Mouse (Mus musculus) left cerebral cortex, adult 2 months (tissue): Measurements from ENCODE around the gene Sh3pxd2b. TPM values are rescaled to one million over a fixed set of nuclear protein-coding genes. Genes with fewer than 3 reads are reported as not detected.
A peak's percentile ranks its signal among the peaks of the same experiment; 100 is the strongest.
"Not testable (repeated sequence)": the region's sequence is repeated elsewhere in the genome, so short reads cannot be mapped to it uniquely, and the experiment has no call there.

Source experiments
- DNase-seq, 2 experiments: peaks; one replicate each; pipeline ENCODE4 v3.0.0; 2021 to 2022; ENCODE audit warnings: low spot score in 2 of 2, mixed read lengths in 1 of 2; ENCODE audit errors: extremely low spot score in 1 of 2
- H3K27ac ChIP-seq: fragments of 200-600 bp; 2 replicates; pipeline ENCODE4 v1.8.1; 2022
- H3K4me3 ChIP-seq: fragments of 200-600 bp; 2 replicates; pipeline ENCODE4 v1.8.1; 2022
- CTCF ChIP-seq: fragments of 200-600 bp; IDR thresholded peaks from 2 replicates; pipeline ENCODE4 v1.8.1; 2022; ENCODE audit warnings: antibody characterized with exemption, mild to moderate bottlenecking, moderate library complexity
- intact Hi-C: fragments of 180-260 bp; cut with DNase I; formaldehyde crosslinking; loops from one replicate; pipeline ENCODE4 v1.15.1; 2025
- long read RNA-seq, 2 experiments: library from polyadenylated mRNA; stranded (forward); transcript quantifications; one replicate each; pipeline ENCODE4 v2.0.0; 2021; ENCODE audit warnings: borderline mapping rate in 2 of 2
- total RNA-seq, 2 experiments: library from RNA; stranded (reverse); gene quantifications; 2 replicates each; pipeline ENCODE4 v1.2.3; 2021

The Sh3pxd2b gene
- total RNA-seq: 10 to 100 TPM; 11.4 to 16.4 TPM
- long read RNA-seq, experiment 1, full-length matches to known transcripts: 4 of 11 reads
- long read RNA-seq, experiment 1, partial matches to known transcripts: 1 of 11 reads
- long read RNA-seq, experiment 1, other reads (novel, unspliced or antisense): 6 of 11 reads
- long read RNA-seq, experiment 2, full-length matches to known transcripts: 9 of 12 reads
- long read RNA-seq, experiment 2, partial matches to known transcripts: 0 of 12 reads
- long read RNA-seq, experiment 2, other reads (novel, unspliced or antisense): 3 of 12 reads

DNA sequence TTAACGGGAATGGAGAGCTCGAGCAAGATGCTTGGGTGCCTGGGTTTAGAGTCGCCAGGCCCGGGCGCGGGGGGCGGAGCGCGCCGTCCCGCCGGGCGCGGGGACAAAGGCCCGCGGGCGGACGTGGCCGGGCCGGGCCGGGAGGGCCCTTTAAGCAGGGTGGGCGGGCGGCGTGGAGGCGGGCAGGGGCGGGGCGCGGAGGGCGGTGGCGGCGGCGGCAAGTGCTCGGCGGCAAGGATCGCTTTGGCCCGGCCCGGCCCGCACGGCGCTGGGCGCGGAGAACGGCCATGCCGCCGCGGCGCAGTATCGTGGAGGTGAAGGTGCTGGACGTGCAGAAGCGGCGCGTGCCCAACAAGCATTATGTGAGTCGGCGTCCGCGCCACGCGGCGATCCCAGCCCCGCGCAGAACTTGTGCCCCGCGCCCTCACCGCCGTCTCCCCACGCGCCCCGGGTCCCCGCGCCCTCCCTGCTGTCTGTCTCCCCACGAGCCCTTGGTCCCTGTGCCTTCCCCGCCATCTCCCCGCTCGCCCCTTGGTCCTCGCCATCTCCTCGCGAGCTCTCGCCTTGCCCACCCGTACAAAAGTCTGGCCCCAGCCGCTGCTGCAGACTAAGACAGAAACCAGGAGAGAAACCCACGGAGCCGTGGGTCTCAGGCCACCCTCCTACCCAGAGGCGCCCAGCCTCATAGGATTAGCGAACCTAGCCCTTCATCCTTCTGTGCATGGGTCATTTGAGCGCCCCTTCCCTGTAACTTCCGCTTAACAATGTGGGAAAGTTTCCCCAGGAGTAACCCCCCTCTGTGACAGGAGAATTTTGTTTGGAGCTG lies at the start of gene Sh3pxd2b:
Sh3pxd2b (plus strand) TSS at position 214 of the 826 bp plus-strand sequence.
- peak; percentile 47 to 48 for DNase-seq
- no peak for TF ChIP-seq CTCF
- Histone ChIP-seq H3K4me3 (peak within 1 kb of the TSS; percentile 72), H3K27ac (peak within 1 kb of the TSS; percentile 79)
- intact Hi-C loops: loop anchor here (10.0 kb wide), 1 partner anchor 357 kb away; no protein-coding TSS in a partner anchor

GRCm38 (mm10) chr11:32297866-32298531 lies 49.6 kb upstream of the Sh3pxd2b start:
- no peak for TF ChIP-seq CTCF
- intact Hi-C loops: no loop called here
- no peak for DNase-seq
- Histone ChIP-seq H3K27ac (no peak overlapping the region), H3K4me3 (no peak overlapping the region)

DNA sequence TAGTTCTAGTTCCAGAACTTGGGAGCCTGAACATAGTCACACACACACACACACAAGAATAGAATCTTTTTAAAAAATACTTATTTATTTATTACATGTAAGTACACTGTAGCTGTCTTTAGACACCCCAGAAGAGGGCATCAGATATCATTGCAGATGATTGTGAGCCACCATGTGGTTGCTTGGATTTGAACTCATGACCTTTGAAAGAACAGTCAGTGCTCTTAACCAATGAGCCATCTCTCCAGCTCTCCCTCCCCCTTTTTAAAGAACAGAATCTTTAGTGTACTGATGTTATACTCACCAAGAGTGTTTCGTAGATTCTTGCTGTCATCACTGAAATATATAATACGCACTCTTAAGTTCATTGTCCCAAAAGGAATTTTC lies 49.1 kb upstream of the Sh3pxd2b start:
- Histone ChIP-seq H3K4me3 (no peak overlapping the region), H3K27ac (no peak overlapping the region)
- TF ChIP-seq CTCF: no peak
- no peak for DNase-seq
- intact Hi-C loops: no loop called here

DNA sequence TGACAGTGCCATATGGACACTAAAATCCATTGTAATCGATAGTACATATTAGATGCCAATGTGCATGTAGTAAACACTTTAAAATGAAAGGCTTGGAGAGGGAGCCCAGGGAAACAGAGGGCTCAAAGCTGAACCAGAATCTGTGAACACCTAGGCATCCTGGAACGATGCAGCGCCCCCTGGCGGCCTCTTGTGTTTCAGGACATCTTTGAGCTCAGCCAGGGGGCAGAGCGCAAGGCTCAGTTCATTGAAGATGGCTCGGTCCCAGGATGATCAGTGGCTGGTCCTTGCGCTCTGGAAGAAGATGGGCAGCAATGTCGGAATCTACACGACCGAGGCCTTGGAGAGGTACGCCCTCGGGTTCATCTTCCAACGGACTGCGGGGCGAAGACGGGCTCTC lies 47.8 kb upstream of the Sh3pxd2b start, which contains the start of gene Hbq1a:
Hbq1a (plus strand) TSS at position 205 of the 400 bp plus-strand sequence.
- intact Hi-C loops: loop anchor here (5.0 kb wide), 1 partner anchor 118 kb away; no protein-coding TSS in a partner anchor
- 0 out of 2 replicates have a peak within 1 kb of the TSS, but pooled peaks have one; percentile 11 for H3K4me3 ChIP-seq
- DNase-seq: peak; percentile 57 to 63
- peak; percentile 80 for TF ChIP-seq CTCF
- H3K27ac ChIP-seq: not testable (repeated sequence)

GRCm38 (mm10) chr11:32300279-32301267 lies 47.0 kb upstream of the Sh3pxd2b start:
- TF ChIP-seq CTCF: no peak
- Histone ChIP-seq H3K4me3 (0 out of 2 replicates have a peak overlapping the region, but pooled peaks have one; percentile 11), H3K27ac (no peak overlapping the region)
- no peak for DNase-seq
- intact Hi-C loops: loop anchor here (5.0 kb wide), 1 partner anchor 118 kb away; no protein-coding TSS in a partner anchor

- no peak overlapping the region for H3K27ac ChIP-seq
- TF ChIP-seq CTCF: no peak
- no peak overlapping the region for H3K4me3 ChIP-seq
- DNase-seq: no peak
- intact Hi-C loops: loop anchor here (5.0 kb wide), 1 partner anchor 119 kb away; no protein-coding TSS in a partner anchor
Measured at GRCm38 (mm10) chr11:32301506-32301905, 46.1 kb upstream of the Sh3pxd2b start.

- peak overlapping the region; percentile 32; the same call in 1 of the 2 replicates for H3K27ac ChIP-seq
- intact Hi-C loops: loop anchor here (5.0 kb wide), 1 partner anchor 121 kb away; no protein-coding TSS in a partner anchor
- TF ChIP-seq CTCF: no peak
- peak; percentile 28 for DNase-seq
- no peak overlapping the region for H3K4me3 ChIP-seq
Measured at GRCm38 (mm10) chr11:32302824-32303419, 44.7 kb upstream of the Sh3pxd2b start.

GRCm38 (mm10) chr11:32303455-32303854 lies 44.2 kb upstream of the Sh3pxd2b start:
- no peak for TF ChIP-seq CTCF
- no peak overlapping the region for H3K4me3 ChIP-seq
- H3K27ac ChIP-seq: peak overlapping the region; percentile 32; the same call in 1 of the 2 replicates
- intact Hi-C loops: loop anchor here (5.0 kb wide), 1 partner anchor 121 kb away; no protein-coding TSS in a partner anchor
- no peak for DNase-seq

- TF ChIP-seq CTCF: no peak
- no peak for DNase-seq
- no peak overlapping the region for H3K27ac ChIP-seq
- intact Hi-C loops: no loop called here
- no peak overlapping the region for H3K4me3 ChIP-seq
Measured at GRCm38 (mm10) chr11:32307006-32307405, 40.6 kb upstream of the Sh3pxd2b start.

DNA sequence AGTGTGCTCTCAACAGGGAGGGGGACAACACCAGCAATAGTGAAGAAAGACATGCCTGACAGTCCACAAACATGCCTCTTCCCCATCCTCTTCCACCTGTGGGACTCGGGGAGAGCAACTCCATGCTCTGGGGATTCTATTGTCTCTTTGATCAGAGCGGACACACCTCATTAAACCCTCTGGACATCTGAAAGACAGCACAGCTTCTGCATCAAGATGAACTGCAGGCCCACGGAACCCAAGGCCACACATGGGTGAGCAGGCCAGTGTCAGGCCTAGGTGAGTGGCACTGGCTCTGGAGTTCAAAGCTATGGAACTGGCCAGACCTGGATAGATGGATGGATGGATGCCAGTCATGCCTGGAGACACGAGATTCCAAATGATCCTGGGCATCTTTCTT lies 38.2 kb upstream of the Sh3pxd2b start:
- no peak overlapping the region for H3K4me3 ChIP-seq
- no peak for TF ChIP-seq CTCF
- intact Hi-C loops: no loop called here
- DNase-seq: no peak
- no peak overlapping the region for H3K27ac ChIP-seq
